Mouse (Mus musculus) layer of hippocampus, adult 18-20 months (tissue): ENCODE results near the gene Scn7a. TPM values are rescaled to one million over a fixed set of nuclear protein-coding genes. Genes with fewer than 3 reads are reported as not detected.

Experiments
- DNase-seq, 2 experiments: peaks; one replicate each; pipeline ENCODE4 v3.0.0; 2022; ENCODE audit warnings: low spot score in 2 of 2
- long read RNA-seq: library from polyadenylated mRNA; stranded (forward); transcript quantifications from one replicate; pipeline ENCODE4 v2.0.0, GENCODE M21; 2021
- total RNA-seq, 2 experiments: library from RNA; stranded (reverse); gene quantifications; 2 replicates each; pipeline ENCODE4 v1.2.3; 2021

Scn7a gene
- total RNA-seq = 1 to 10 TPM; 1.3 to 2.7 TPM
- long read RNA-seq, partial matches to known transcripts = 0 of 3 reads
- long read RNA-seq, other reads (novel, unspliced or antisense) = 3 of 3 reads

DNA sequence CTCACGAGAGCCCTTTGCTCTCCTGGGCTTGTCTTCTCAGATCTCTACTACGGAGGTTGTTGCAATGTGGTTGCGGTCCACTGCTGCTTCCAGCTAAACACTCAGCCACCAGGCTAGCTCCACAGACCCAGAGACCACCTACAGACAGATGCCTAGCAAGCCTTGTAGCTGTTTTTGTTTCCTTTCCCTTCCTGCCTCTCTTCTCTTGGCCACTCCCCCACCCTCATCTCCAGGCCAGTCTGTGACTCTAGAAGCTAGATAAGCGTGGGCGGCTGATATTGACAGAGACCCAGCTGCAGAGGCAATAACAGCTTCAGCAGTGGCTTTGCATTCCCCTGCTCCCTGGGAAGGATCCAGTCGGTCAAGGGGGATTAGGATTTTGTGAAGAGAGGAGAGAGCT lies at the start of gene Scn7a:
Gene Scn7a, minus strand, starts transcription at position 150 of the 400 bp plus-strand sequence.
- DNase-seq = peak in 1 of 2 experiments; percentile 8

GRCm38 (mm10) chr2:66827729-66828128 lies 43.0 kb upstream of the Scn7a start:
- DNase-seq = no peak

- DNase-seq = peak in 1 of 2 experiments; percentile 44
Observed at GRCm38 (mm10) chr2:66819862-66820559, 35.3 kb upstream of the Scn7a start.

GRCm38 (mm10) chr2:66799676-66800249 lies 15.0 kb upstream of the Scn7a start:
- DNase-seq = peak in 1 of 2 experiments; percentile 65

DNA sequence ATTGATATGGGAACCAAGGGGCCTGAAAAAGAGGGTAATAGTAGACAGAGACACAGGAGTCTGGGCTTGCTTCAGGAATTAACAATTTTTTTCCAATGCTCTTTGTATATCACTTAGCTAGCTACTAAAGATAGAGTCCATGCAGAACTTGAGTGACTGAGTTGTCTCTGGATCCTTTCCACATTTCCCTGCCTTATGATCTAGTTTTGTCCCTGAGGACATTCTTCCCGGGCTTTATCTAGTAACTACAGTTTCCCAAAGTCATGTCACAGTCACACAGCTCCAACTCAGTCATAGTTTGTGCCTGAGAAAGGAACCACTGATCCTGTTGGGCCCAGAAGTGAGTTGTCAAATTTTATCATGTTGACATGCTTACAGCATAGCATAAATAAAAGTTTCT lies 12.8 kb upstream of the Scn7a start:
- DNase-seq = no peak

- no peak for DNase-seq
Observed at GRCm38 (mm10) chr2:66791629-66792028, 6.9 kb upstream of the Scn7a start.

DNA sequence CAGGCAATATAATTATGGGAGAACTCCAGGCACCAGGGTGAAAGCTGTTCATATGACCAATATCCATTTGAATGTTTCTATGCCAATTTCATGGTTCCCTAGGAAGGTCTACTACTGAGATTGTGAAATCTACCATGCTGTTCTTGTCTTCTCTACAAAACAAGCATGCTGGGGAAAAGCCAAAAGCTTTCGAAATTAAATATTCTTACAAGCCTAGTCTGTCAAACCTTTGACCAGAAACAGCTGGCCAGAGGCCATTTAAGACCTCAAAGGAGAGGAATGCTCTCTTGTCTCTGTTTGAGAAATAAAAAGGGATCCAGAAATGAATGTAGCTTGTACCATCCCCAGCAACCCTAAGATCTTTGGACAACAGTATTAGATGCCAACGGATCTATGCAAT lies 3.8 kb downstream of the Scn7a start:
- no peak for DNase-seq

DNA sequence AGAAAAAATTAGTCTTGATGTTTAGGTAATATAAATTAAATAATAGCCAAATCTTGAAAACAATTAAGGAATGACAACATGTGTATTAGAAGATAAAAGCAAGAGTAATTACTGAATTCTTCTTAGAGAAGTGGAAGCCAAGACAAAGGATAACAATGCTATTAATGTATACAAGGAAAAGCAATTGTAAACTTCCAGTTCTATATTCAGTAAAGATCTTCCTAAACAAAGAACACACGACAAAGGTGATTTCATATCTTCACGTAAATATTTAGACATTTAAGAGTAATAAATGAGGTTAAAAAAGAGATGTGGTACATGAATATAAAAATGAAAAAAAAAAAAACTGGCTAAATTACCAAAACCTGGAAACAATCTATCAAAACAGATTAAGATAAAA lies 16.7 kb downstream of the Scn7a start:
- DNase-seq = no peak

DNA sequence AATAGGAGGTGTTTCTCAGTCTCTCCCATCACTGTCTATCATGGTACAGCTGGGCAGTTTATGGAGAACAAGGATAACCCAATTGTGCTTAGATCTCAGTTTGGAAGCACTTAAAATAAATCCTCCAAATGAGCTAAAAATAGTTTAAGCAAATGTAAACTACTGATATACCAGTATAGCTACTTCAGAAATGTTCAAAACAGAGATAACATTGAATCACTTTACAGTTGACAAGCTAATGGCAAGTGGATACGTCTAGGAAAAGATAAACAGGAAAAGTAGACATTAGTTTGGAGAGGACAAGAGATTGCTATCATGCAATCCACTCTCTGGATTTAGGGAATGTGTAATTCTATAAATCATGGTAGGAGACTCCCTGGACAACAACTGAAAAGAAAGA lies 19.5 kb downstream of the Scn7a start:
- DNase-seq = no peak

DNA sequence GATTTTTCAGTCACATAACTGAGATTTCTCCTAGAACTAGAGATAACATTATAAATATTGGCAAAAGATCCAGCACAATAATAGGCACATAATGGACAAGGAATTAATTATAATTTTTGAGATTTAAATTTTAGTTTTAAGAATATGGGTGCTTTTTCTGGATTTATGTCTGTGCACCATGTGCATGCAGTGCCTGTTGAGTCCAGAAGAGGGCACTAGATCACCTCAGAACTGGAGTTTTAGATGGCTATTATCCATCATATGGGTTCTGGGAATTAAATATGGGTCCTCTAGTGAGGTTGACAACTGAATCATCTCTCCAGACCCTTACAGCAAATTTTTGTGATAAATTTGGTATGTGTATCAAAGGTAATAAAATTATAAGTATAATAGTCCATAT lies 21.8 kb downstream of the Scn7a start:
- no peak for DNase-seq

GRCm38 (mm10) chr2:66728002-66728401 lies 56.7 kb downstream of the Scn7a start:
- no peak for DNase-seq

DNA sequence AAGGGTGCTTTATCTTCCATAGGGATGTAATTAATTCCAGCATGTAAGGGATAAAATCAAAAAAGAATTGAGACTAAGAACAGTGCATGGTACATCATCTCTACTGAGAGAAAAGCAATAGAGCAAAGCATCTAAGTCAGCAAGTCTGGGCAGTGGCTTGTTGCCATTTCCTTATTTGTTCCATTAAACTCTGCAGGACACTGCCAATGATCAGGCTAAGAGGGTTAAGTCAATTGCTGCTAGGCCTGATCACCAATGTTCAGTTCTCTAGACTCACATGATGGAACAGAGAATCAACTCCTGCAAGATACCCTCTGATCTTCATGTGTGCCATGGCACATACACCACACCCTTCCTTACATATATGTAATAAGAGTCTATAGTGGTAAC lies 57.1 kb downstream of the Scn7a start:
- no peak for DNase-seq

- DNase-seq = peak in 1 of 2 experiments; percentile 9
Observed at GRCm38 (mm10) chr2:66726878-66727584, 57.7 kb downstream of the Scn7a start.

- no peak for DNase-seq
Observed at GRCm38 (mm10) chr2:66712071-66712470, 72.6 kb downstream of the Scn7a start.

- no peak for DNase-seq
Observed at GRCm38 (mm10) chr2:66692300-66692699, 92.4 kb downstream of the Scn7a start.

DNA sequence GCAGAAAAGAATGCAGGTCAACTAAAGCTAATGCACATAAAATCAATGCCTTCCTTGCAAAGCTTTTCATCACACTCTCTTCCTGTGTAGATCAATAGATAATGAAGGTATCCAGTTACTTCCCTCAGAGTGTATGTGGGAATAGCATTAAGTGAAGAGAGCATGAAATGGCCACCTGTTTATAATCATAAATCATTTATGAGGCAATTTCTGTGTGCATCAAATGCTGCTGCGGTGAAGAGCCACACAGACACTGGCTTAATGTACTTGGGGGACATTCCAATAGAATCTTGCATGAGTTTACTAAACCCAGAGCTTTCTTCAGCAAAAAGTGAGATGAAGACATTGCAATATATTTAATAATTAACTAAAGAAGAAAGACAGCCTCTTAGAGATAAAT lies 122.7 kb downstream of the Scn7a start:
- DNase-seq = no peak

DNA sequence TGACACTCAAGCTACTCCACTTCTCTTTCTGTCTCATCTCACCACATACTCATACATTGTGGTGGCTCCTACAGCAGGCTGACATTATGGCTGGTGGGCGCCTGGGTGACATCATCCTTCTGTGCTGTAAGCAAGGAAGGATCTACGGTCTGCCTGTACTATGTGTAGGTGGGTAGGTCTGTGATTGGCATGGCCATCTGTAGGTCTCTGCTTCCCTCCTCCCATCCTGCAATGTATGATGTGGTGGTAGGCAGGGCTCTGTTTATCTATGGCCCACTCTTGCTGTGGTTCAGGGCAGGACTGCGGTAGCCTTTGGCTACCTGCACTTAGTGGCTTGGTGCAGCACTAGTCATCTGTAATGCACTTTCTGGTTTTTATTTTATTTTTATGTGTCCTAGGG lies 128.3 kb downstream of the Scn7a start:
- no peak for DNase-seq

GRCm38 (mm10) chr2:66655431-66655830 lies 129.3 kb downstream of the Scn7a start:
- no peak for DNase-seq

- peak in 1 of 2 experiments; percentile 67 for DNase-seq
Observed at GRCm38 (mm10) chr2:66644384-66644783, 140.3 kb downstream of the Scn7a start.

- DNase-seq = peak; percentile 15 to 21
Observed at GRCm38 (mm10) chr2:66634580-66635359, 149.9 kb downstream of the Scn7a start, which contains the start of gene Scn9a. Gene Scn9a (minus strand): TSS chr2:66634962.

DNA sequence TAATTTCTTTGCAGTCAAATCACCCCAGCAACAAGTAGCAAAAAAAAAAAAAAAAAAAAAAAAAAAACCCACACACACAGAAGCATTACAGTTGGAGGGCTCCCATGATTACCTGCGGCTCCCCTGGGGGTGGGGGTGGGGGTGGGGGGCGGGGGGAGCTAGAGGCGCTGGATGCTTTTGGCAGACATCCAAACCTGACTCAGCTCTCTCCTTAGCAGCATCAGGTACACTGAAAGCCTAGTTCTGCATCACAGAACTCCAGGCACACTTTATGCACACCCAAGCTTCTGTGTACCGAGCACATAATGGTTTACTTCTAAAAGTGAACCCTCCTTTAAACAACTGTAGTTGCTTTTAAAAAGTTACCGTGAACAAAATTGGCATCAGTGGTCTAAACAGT lies 152.0 kb downstream of the Scn7a start:
- no peak for DNase-seq
